Mouse (Mus musculus) limb, embryonic 11.5 days (tissue): ENCODE results near the gene Twist1. TPM values are rescaled to one million over a fixed set of nuclear protein-coding genes. Genes with fewer than 3 reads are reported as not detected.

Source experiments
- ATAC-seq: fragments of 200-750 bp; cut with Nextera tagmentation; 2 replicates; pipeline ENCODE4 v1.8.0; 2017; ENCODE audit warnings: low read depth; ENCODE audit not compliant: insufficient number of reproducible peaks, low FRiP score, low TSS enrichment
- DNase-seq: peaks from one replicate; pipeline ENCODE4 v3.0.0-alpha.2; 2015; ENCODE audit warnings: low spot score
- H3K27ac ChIP-seq: fragments of 300-500 bp; sonication (generic); replicated peaks from 2 replicates; pipeline ENCODE4 v1.5.1; 2014; ENCODE audit warnings: low read depth, mild to moderate bottlenecking, low read length
- H3K27me3 ChIP-seq: fragments of 300-500 bp; sonication (generic); 2 replicates; pipeline ENCODE4 v1.6.1; 2014; ENCODE audit warnings: mild to moderate bottlenecking, low read length, mixed read lengths; ENCODE audit not compliant: control insufficient read depth, insufficient read depth
- H3K36me3 ChIP-seq: fragments of 300-500 bp; sonication (generic); 2 replicates; pipeline ENCODE4 v1.6.1; 2014; ENCODE audit warnings: mild to moderate bottlenecking, low read length, moderate library complexity, mixed read lengths; ENCODE audit not compliant: control insufficient read depth, insufficient read depth
- H3K4me1 ChIP-seq: fragments of 300-500 bp; sonication (generic); 2 replicates; pipeline ENCODE4 v1.6.1; 2014; ENCODE audit warnings: low read length, mixed read lengths; ENCODE audit not compliant: control insufficient read depth, insufficient read depth
- H3K4me2 ChIP-seq: fragments of 300-500 bp; sonication (generic); 2 replicates; pipeline ENCODE4 v1.6.1; 2014; ENCODE audit warnings: low read depth, mild to moderate bottlenecking, moderate library complexity; ENCODE audit not compliant: severe bottlenecking
- H3K4me3 ChIP-seq: fragments of 300-500 bp; sonication (generic); 2 replicates; pipeline ENCODE4 v1.5.1; 2014; ENCODE audit warnings: low read depth, low read length
- H3K9ac ChIP-seq: fragments of 300-500 bp; sonication (generic); 2 replicates; pipeline ENCODE4 v1.6.1; 2014; ENCODE audit warnings: mild to moderate bottlenecking, low read length
- H3K9me3 ChIP-seq: fragments of 300-500 bp; sonication (generic); 2 replicates; pipeline ENCODE4 v1.6.1; 2016; ENCODE audit warnings: low read length; ENCODE audit not compliant: control insufficient read depth
- WGBS: fragments of 180-500 bp; shearing (Covaris S2); extraction: QIAGEN DNeasy Blood & Tissue Kit; methylation state at CpG from one replicate; pipeline ENCODE4 v1.1.7; 2014; 5-methylcytosine and 5-hydroxymethylcytosine counted together
- polyA plus RNA-seq: library from polyadenylated mRNA; unstranded; fragments of >200 nt; fragmentation: Nextera tagmentation; extraction: Ambion mirVana; gene quantifications from 2 replicates; pipeline ENCODE4 v1.2.1, GENCODE M21; 2014

The Twist1 gene
- polyA plus RNA-seq = 55.5 and 59.2 TPM in 2 replicates

- peaks cover 6% of the 10 kb centered on the region for H3K4me1 ChIP-seq
- peak within 1 kb of the TSS; percentile 76 for H3K4me3 ChIP-seq
- H3K27ac ChIP-seq = peak within 1 kb of the TSS; percentile 99
- no peaks in the 10 kb centered on the region for H3K9me3 ChIP-seq
- peak within 1 kb of the TSS; percentile 75 for H3K4me2 ChIP-seq
- ATAC-seq = peak; percentile 90
- H3K27me3 ChIP-seq = no peaks in the 10 kb centered on the region
- under 1% methylated on average over 80 of the region's 105 CpGs for WGBS
- DNase-seq = peak; percentile 97
- H3K9ac ChIP-seq = peak within 1 kb of the TSS; percentile 100
- no peaks in the 10 kb centered on the region for H3K36me3 ChIP-seq
Measured at GRCm38 (mm10) chr12:33957400-33958240, at the start of gene Twist1. Gene Twist1 (plus strand): TSS chr12:33957671.

GRCm38 (mm10) chr12:33926751-33927150 lies 30.7 kb upstream of the Twist1 start:
- Histone ChIP-seq H3K4me2 (no peak overlapping the region), H3K9ac (no peak overlapping the region), H3K27me3 (peaks cover 25% of the 10 kb centered on the region), H3K27ac (no peak overlapping the region), H3K4me3 (no peak overlapping the region), H3K9me3 (no peaks in the 10 kb centered on the region), H3K4me1 (no peaks in the 10 kb centered on the region), H3K36me3 (no peaks in the 10 kb centered on the region)
- no peak for ATAC-seq
- WGBS = under 1% methylated on average over 3 of the region's 3 CpGs
- no peak for DNase-seq

GRCm38 (mm10) chr12:33927334-33928098 lies 30.0 kb upstream of the Twist1 start:
- no peak overlapping the region for H3K4me2 ChIP-seq
- 2% methylated on average over 15 of the region's 15 CpGs for WGBS
- no peak overlapping the region for H3K9ac ChIP-seq
- H3K36me3 ChIP-seq = no peaks in the 10 kb centered on the region
- H3K4me3 ChIP-seq = no peak overlapping the region
- H3K27me3 ChIP-seq = peaks cover 25% of the 10 kb centered on the region
- ATAC-seq (no peak), DNase-seq (no peak)
- H3K27ac ChIP-seq = no peak overlapping the region
- H3K9me3 ChIP-seq = no peaks in the 10 kb centered on the region
- no peaks in the 10 kb centered on the region for H3K4me1 ChIP-seq

GRCm38 (mm10) chr12:33928331-33929192 lies 28.9 kb upstream of the Twist1 start, which contains the start of gene Ferd3l:
Gene Ferd3l (plus strand): TSS chr12:33928425.
- Histone ChIP-seq H3K27me3 (peaks cover 25% of the 10 kb centered on the region), H3K4me3 (peak within 1 kb of the TSS; percentile 10; the same call in 1 of the 2 replicates), H3K27ac (no peak within 1 kb of the TSS), H3K9me3 (no peaks in the 10 kb centered on the region), H3K4me2 (peak within 1 kb of the TSS; percentile 42), H3K9ac (no peak within 1 kb of the TSS), H3K36me3 (no peaks in the 10 kb centered on the region), H3K4me1 (no peaks in the 10 kb centered on the region)
- WGBS = 1% methylated on average over 39 of the region's 39 CpGs
- ATAC-seq = no peak
- peak; percentile 29 for DNase-seq

GRCm38 (mm10) chr12:33952843-33953242 lies 4.6 kb upstream of the Twist1 start:
- Histone ChIP-seq H3K36me3 (no peaks in the 10 kb centered on the region), H3K27me3 (no peaks in the 10 kb centered on the region), H3K4me3 (no peak overlapping the region), H3K4me1 (peaks cover 3% of the 10 kb centered on the region), H3K4me2 (no peak overlapping the region), H3K9ac (no peak overlapping the region), H3K27ac (no peak overlapping the region), H3K9me3 (no peaks in the 10 kb centered on the region)
- WGBS = 7% methylated on average over 3 of the region's 3 CpGs
- DNase-seq = no peak
- ATAC-seq = no peak

- Histone ChIP-seq H3K36me3 (no peaks in the 10 kb centered on the region), H3K4me2 (peak overlapping the region; percentile 75; the same call in 1 of the 2 replicates), H3K9ac (no peak overlapping the region), H3K27me3 (no peaks in the 10 kb centered on the region), H3K27ac (no peak overlapping the region), H3K9me3 (no peaks in the 10 kb centered on the region), H3K4me3 (no peak overlapping the region), H3K4me1 (peaks cover 3% of the 10 kb centered on the region)
- ATAC-seq (no peak), DNase-seq (no peak)
- WGBS = 16% methylated on average over 8 of the region's 8 CpGs
Measured at GRCm38 (mm10) chr12:33954931-33955565, 2.4 kb upstream of the Twist1 start.

- no peaks in the 10 kb centered on the region for H3K9me3 ChIP-seq
- DNase-seq (peak; percentile 81), ATAC-seq (peak; percentile 24; the same call in 1 of the 2 replicates)
- H3K4me3 ChIP-seq = peak overlapping the region; percentile 76
- peak overlapping the region; percentile 65 for H3K27ac ChIP-seq
- 2% methylated on average over 28 of the region's 28 CpGs for WGBS
- peaks cover 3% of the 10 kb centered on the region for H3K4me1 ChIP-seq
- peak overlapping the region; percentile 63 for H3K9ac ChIP-seq
- H3K4me2 ChIP-seq = peak overlapping the region; percentile 75
- H3K36me3 ChIP-seq = no peaks in the 10 kb centered on the region
- no peaks in the 10 kb centered on the region for H3K27me3 ChIP-seq
Measured at GRCm38 (mm10) chr12:33955606-33956295, 1.7 kb upstream of the Twist1 start.
